In genomic region chr6:130102743-130103142, GRCm38 (mm10) we compare ENCODE assay signal across 13 mouse cellular contexts. TPM values are rescaled to one million over a fixed set of nuclear protein-coding genes. Genes with fewer than 3 reads are reported as not detected.
"Had no signal": no experiment of that assay in that cellular context is flagged by ENCODE, and none has a peak within 500 bp of the region (broad histone marks: within the 10 kb centered on the region; RNA-seq: fewer than 3 reads in every experiment).

No protein-coding gene starts in this region.

RNA-seq across cellular contexts. Expression of gene Klra8, which starts 27.0 kb away (rescaled TPM):
- total RNA-seq: forebrain, postnatal 0 days; gastrocnemius, adult 2 months; gastrocnemius, postnatal 10 days; gastrocnemius, postnatal 14 days; gastrocnemius, postnatal 25 days; gastrocnemius, postnatal 36 days; gastrocnemius, postnatal 4 days; granulocyte monocyte progenitor cell, adult 5-6 weeks had no signal

RNA-seq across cellular contexts. Expression of gene Klra4, which starts 35.7 kb away (rescaled TPM):
- total RNA-seq: forebrain, postnatal 0 days; gastrocnemius, adult 18-20 months; gastrocnemius, adult 2 months; gastrocnemius, adult 8-10 months; gastrocnemius, postnatal 10 days; gastrocnemius, postnatal 14 days; gastrocnemius, postnatal 25 days; gastrocnemius, postnatal 36 days; gastrocnemius, postnatal 4 days; granulocyte monocyte progenitor cell, adult 5-6 weeks; heart, adult 18-20 months; heart, adult 2 months; heart, adult 8-10 months had no signal
